Mouse (Mus musculus): Measurements from ENCODE around the gene Strada. TPM values are rescaled to one million over a fixed set of nuclear protein-coding genes. Genes with fewer than 3 reads are reported as not detected.
"Not testable (repeated sequence)": the region's sequence is repeated elsewhere in the genome, so short reads cannot be mapped to it uniquely, and the experiment has no call there.

Strada gene
- polyA plus RNA-seq, 1 experiment from 2014 or later: 7.8 TPM

- Histone ChIP-seq H3K36me3 (replicated peaks) (peaks cover 51% of the 10 kb centered on the region), H3K4me1 (replicated peaks) (peaks cover 49% of the 10 kb centered on the region), H3K9me3 (replicated peaks) (no peaks in the 10 kb centered on the region), H3K4me3 (replicated peaks) (no peak overlapping the region), H3K9ac (no peak overlapping the region), H3K4me2 (no peak overlapping the region), H3K27me3 (peaks cover 18% of the 10 kb centered on the region), H3K27ac (replicated peaks) (peak overlapping the region; percentile 26; the same call in 1 of the 2 replicates)
- WGBS (ENCODE audit: insufficient replicate concordance): 56% methylated on average over 2 of the region's 2 CpGs
- ATAC-seq (ENCODE audit: insufficient read depth): peak; percentile 41; the same call in 1 of the 2 replicates
Measured at GRCm38 (mm10) chr11:106154770-106155169, 47.2 kb downstream of the Strada start.

GRCm38 (mm10) chr11:106154091-106154490, 47.9 kb downstream of the Strada start:
- no peak for ATAC-seq (ENCODE audit: insufficient read depth)
- Histone ChIP-seq H3K4me3 (replicated peaks) (no peak overlapping the region), H3K4me2 (no peak overlapping the region), H3K27ac (replicated peaks) (0 out of 2 replicates have a peak overlapping the region, but pooled peaks have one; percentile 26), H3K27me3 (peaks cover 12% of the 10 kb centered on the region), H3K4me1 (replicated peaks) (peaks cover 42% of the 10 kb centered on the region), H3K36me3 (replicated peaks) (peaks cover 58% of the 10 kb centered on the region), H3K9me3 (replicated peaks) (no peaks in the 10 kb centered on the region), H3K9ac (no peak overlapping the region)
- 56% methylated on average over 5 of the region's 5 CpGs for WGBS (ENCODE audit: insufficient replicate concordance)

- Histone ChIP-seq H3K4me2 (no peak overlapping the region), H3K36me3 (replicated peaks) (peaks cover 61% of the 10 kb centered on the region), H3K27ac (replicated peaks) (no peak overlapping the region), H3K4me1 (replicated peaks) (peaks cover 27% of the 10 kb centered on the region), H3K9ac (no peak overlapping the region), H3K9me3 (replicated peaks) (no peaks in the 10 kb centered on the region), H3K27me3 (no peaks in the 10 kb centered on the region), H3K4me3 (replicated peaks) (no peak overlapping the region)
- 66% methylated on average over 8 of the region's 8 CpGs for WGBS (ENCODE audit: insufficient replicate concordance)
- ATAC-seq (ENCODE audit: insufficient read depth): no peak
Measured at GRCm38 (mm10) chr11:106152132-106152531, 49.8 kb downstream of the Strada start.

- Histone ChIP-seq H3K4me3 (replicated peaks) (no peak overlapping the region), H3K27me3 (no peaks in the 10 kb centered on the region), H3K9me3 (replicated peaks) (no peaks in the 10 kb centered on the region), H3K4me2 (no peak overlapping the region), H3K9ac (no peak overlapping the region), H3K27ac (replicated peaks) (no peak overlapping the region), H3K4me1 (replicated peaks) (peaks cover 20% of the 10 kb centered on the region), H3K36me3 (replicated peaks) (peaks cover 57% of the 10 kb centered on the region)
- ATAC-seq (ENCODE audit: insufficient read depth): no peak
- 67% methylated on average over 3 of the region's 3 CpGs for WGBS (ENCODE audit: insufficient replicate concordance)
Measured at GRCm38 (mm10) chr11:106151219-106151618, 50.7 kb downstream of the Strada start.

GRCm38 (mm10) chr11:106134580-106135528, 67.1 kb downstream of the Strada start:
- ATAC-seq (ENCODE audit: insufficient read depth): peak; percentile 80
- Histone ChIP-seq H3K9me3 (replicated peaks) (no peaks in the 10 kb centered on the region), H3K9ac (no peak overlapping the region), H3K4me2 (peak overlapping the region; percentile 37), H3K27ac (replicated peaks) (peak overlapping the region; percentile 80), H3K36me3 (replicated peaks) (0 out of 2 replicates have a peak, but pooled peaks cover 7% of the 10 kb centered on the region), H3K27me3 (no peaks in the 10 kb centered on the region), H3K4me3 (replicated peaks) (no peak overlapping the region), H3K4me1 (replicated peaks) (peaks cover 13% of the 10 kb centered on the region)
- WGBS (ENCODE audit: insufficient replicate concordance): 7% methylated on average over 8 of the region's 8 CpGs

- H3K27ac ChIP-seq (replicated peaks): no peak overlapping the region
- peaks cover 21% of the 10 kb centered on the region for H3K4me1 ChIP-seq (replicated peaks)
- WGBS (ENCODE audit: insufficient replicate concordance): 80% methylated on average over 5 of the region's 5 CpGs
- peaks cover 14% of the 10 kb centered on the region; the same call in 1 of the 2 replicates for H3K36me3 ChIP-seq (replicated peaks)
- H3K27me3 ChIP-seq: no peaks in the 10 kb centered on the region
- no peak overlapping the region for H3K4me3 ChIP-seq (replicated peaks)
- no peak overlapping the region for H3K4me2 ChIP-seq
- no peak for ATAC-seq (ENCODE audit: insufficient read depth)
- no peaks in the 10 kb centered on the region for H3K9me3 ChIP-seq (replicated peaks)
- H3K9ac ChIP-seq: no peak overlapping the region
Measured at GRCm38 (mm10) chr11:106132516-106132915, 69.5 kb downstream of the Strada start.

GRCm38 (mm10) chr11:106129477-106129876, 72.5 kb downstream of the Strada start:
- Histone ChIP-seq H3K4me3 (replicated peaks) (no peak overlapping the region), H3K27ac (replicated peaks) (no peak overlapping the region), H3K4me2 (no peak overlapping the region), H3K36me3 (replicated peaks) (peaks cover 24% of the 10 kb centered on the region; the same call in 1 of the 2 replicates), H3K9ac (no peak overlapping the region), H3K9me3 (replicated peaks) (no peaks in the 10 kb centered on the region), H3K4me1 (replicated peaks) (0 out of 2 replicates have a peak, but pooled peaks cover 15% of the 10 kb centered on the region), H3K27me3 (no peaks in the 10 kb centered on the region)
- peak; percentile 64; the same call in 1 of the 2 replicates for ATAC-seq (ENCODE audit: insufficient read depth)
- 10% methylated on average over 1 of the region's 1 CpGs for WGBS (ENCODE audit: insufficient replicate concordance)

GRCm38 (mm10) chr11:106126727-106127373, 75.1 kb downstream of the Strada start:
- not testable (repeated sequence) for H3K4me3 ChIP-seq (replicated peaks); H3K27ac ChIP-seq (replicated peaks); ATAC-seq (ENCODE audit: insufficient read depth); H3K4me2 ChIP-seq; H3K9me3 ChIP-seq (replicated peaks); H3K9ac ChIP-seq; H3K27me3 ChIP-seq
- 71% methylated on average over 6 of the region's 6 CpGs for WGBS (ENCODE audit: insufficient replicate concordance)
- Histone ChIP-seq H3K4me1 (replicated peaks) (peaks cover 11% of the 10 kb centered on the region), H3K36me3 (replicated peaks) (peaks cover 29% of the 10 kb centered on the region; the same call in 1 of the 2 replicates)

- Histone ChIP-seq H3K9me3 (replicated peaks) (no peaks in the 10 kb centered on the region), H3K4me2 (no peak overlapping the region), H3K27me3 (no peaks in the 10 kb centered on the region), H3K27ac (replicated peaks) (no peak overlapping the region), H3K4me3 (replicated peaks) (no peak overlapping the region), H3K4me1 (replicated peaks) (peaks cover 15% of the 10 kb centered on the region), H3K36me3 (replicated peaks) (peaks cover 29% of the 10 kb centered on the region; the same call in 1 of the 2 replicates), H3K9ac (no peak overlapping the region)
- ATAC-seq (ENCODE audit: insufficient read depth): no peak
- WGBS (ENCODE audit: insufficient replicate concordance): 34% methylated on average over 1 of the region's 1 CpGs
Measured at GRCm38 (mm10) chr11:106125827-106126226, 76.1 kb downstream of the Strada start.

- 55% methylated on average over 4 of the region's 4 CpGs for WGBS (ENCODE audit: insufficient replicate concordance)
- Histone ChIP-seq H3K27ac (replicated peaks) (no peak overlapping the region), H3K4me3 (replicated peaks) (no peak overlapping the region), H3K4me1 (replicated peaks) (peaks cover 13% of the 10 kb centered on the region), H3K36me3 (replicated peaks) (peaks cover 23% of the 10 kb centered on the region; the same call in 1 of the 2 replicates), H3K9me3 (replicated peaks) (no peaks in the 10 kb centered on the region), H3K9ac (no peak overlapping the region), H3K27me3 (no peaks in the 10 kb centered on the region), H3K4me2 (no peak overlapping the region)
- ATAC-seq (ENCODE audit: insufficient read depth): no peak
Measured at GRCm38 (mm10) chr11:106124784-106125183, 77.2 kb downstream of the Strada start.

- no peak overlapping the region for H3K9ac ChIP-seq
- no peaks in the 10 kb centered on the region for H3K27me3 ChIP-seq
- peaks cover 23% of the 10 kb centered on the region; the same call in 1 of the 2 replicates for H3K36me3 ChIP-seq (replicated peaks)
- no peak for ATAC-seq (ENCODE audit: insufficient read depth)
- no peak overlapping the region for H3K4me2 ChIP-seq
- no peak overlapping the region for H3K4me3 ChIP-seq (replicated peaks)
- no peaks in the 10 kb centered on the region for H3K9me3 ChIP-seq (replicated peaks)
- peak overlapping the region; percentile 12 for H3K27ac ChIP-seq (replicated peaks)
- WGBS (ENCODE audit: insufficient replicate concordance): 16% methylated on average over 3 of the region's 3 CpGs
- H3K4me1 ChIP-seq (replicated peaks): peaks cover 5% of the 10 kb centered on the region
Measured at GRCm38 (mm10) chr11:106122736-106123135, 79.2 kb downstream of the Strada start.
